Mouse (Mus musculus): ENCODE results near the gene Abhd14a.

DNA sequence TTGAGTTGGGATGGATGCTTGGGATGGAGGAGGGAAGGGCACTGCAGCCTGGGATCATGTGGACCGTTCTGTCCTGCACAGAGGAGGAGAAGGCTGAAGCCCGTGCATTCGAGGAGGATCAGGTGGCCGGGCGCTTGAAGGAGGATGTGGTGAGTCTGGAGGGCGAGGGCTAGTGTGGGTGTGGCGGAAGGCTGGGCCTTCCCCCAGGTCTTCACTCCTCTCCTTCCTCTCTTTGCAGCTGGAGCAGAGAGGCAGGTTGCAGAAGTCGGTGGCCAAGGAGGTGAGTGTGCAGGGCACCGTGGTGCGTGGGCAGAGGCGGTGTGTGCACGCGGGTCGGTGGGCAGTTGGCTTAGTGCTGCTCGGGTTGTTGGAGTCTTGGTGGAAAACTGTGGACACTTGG, 33.6 kb upstream of the Abhd14a start:
- TF ChIP-seq CTCF (IDR thresholded peaks at IDR 0.05; ENCODE audit: insufficient read depth, low read length) (no peak), POLR2A (IDR thresholded peaks at IDR 0.05; ENCODE audit: borderline replicate concordance, extremely low read depth, low read depth, low read length) (no peak)
